Mouse (Mus musculus) cerebellum, adult 11-12 months (tissue): Measurements from ENCODE around the gene Asl.

Experiments used
- DNase-seq: peaks from one replicate; pipeline ENCODE4 v3.0.0; 2022

The Asl gene

GRCm38 (mm10) chr5:130029142-130029897 lies at the start of gene Asl, which contains the start of gene Crcp:
Asl (minus strand) TSS chr5:130029247.
Crcp (plus strand) TSS chr5:130029290.
- peak; percentile 84 for DNase-seq

- no peak for DNase-seq
Measured at GRCm38 (mm10) chr5:130078834-130079156, 49.7 kb upstream of the Asl start.

GRCm38 (mm10) chr5:130078096-130078833 lies 49.2 kb upstream of the Asl start:
- DNase-seq = no peak

- peak; percentile 47 for DNase-seq
Measured at GRCm38 (mm10) chr5:130076396-130076795, 47.3 kb upstream of the Asl start.

- DNase-seq = peak; percentile 48
Measured at GRCm38 (mm10) chr5:130074491-130074890, 45.4 kb upstream of the Asl start.

- DNase-seq = no peak
Measured at GRCm38 (mm10) chr5:130073026-130073425, 44.0 kb upstream of the Asl start, which contains the start of gene Tpst1. Tpst1 (plus strand) TSS chr5:130073326.

GRCm38 (mm10) chr5:130067841-130068264 lies 38.8 kb upstream of the Asl start:
- DNase-seq = no peak

- DNase-seq = no peak
Measured at GRCm38 (mm10) chr5:130065579-130065978, 36.5 kb upstream of the Asl start.

- peak; percentile 81 for DNase-seq
Measured at GRCm38 (mm10) chr5:130063760-130064159, 34.7 kb upstream of the Asl start.

- DNase-seq = no peak
Measured at GRCm38 (mm10) chr5:130062096-130062495, 33.0 kb upstream of the Asl start.

- no peak for DNase-seq
Measured at GRCm38 (mm10) chr5:130060329-130060665, 31.2 kb upstream of the Asl start.

GRCm38 (mm10) chr5:130059413-130060328 lies 30.6 kb upstream of the Asl start:
- no peak for DNase-seq

GRCm38 (mm10) chr5:130056303-130056702 lies 27.3 kb upstream of the Asl start:
- DNase-seq = no peak

- DNase-seq = no peak
Measured at GRCm38 (mm10) chr5:130055688-130056087, 26.6 kb upstream of the Asl start.

GRCm38 (mm10) chr5:130052955-130053354 lies 23.9 kb upstream of the Asl start:
- no peak for DNase-seq

- no peak for DNase-seq
Measured at GRCm38 (mm10) chr5:130052510-130052909, 23.5 kb upstream of the Asl start.

GRCm38 (mm10) chr5:130051073-130051860 lies 22.2 kb upstream of the Asl start:
- DNase-seq = peak; percentile 54

GRCm38 (mm10) chr5:130050416-130050815 lies 21.4 kb upstream of the Asl start:
- DNase-seq = peak; percentile 92

GRCm38 (mm10) chr5:130048786-130049520 lies 19.9 kb upstream of the Asl start:
- DNase-seq = no peak

- DNase-seq = no peak
Measured at GRCm38 (mm10) chr5:130047013-130047412, 18.0 kb upstream of the Asl start.

- no peak for DNase-seq
Measured at GRCm38 (mm10) chr5:130046589-130046988, 17.5 kb upstream of the Asl start.

GRCm38 (mm10) chr5:130046100-130046499 lies 17.1 kb upstream of the Asl start:
- DNase-seq = no peak
